Mouse (Mus musculus) embryonic facial prominence, embryonic 11.5 days (tissue): ENCODE data around the gene Fmnl3. TPM values are rescaled to one million over a fixed set of nuclear protein-coding genes. Genes with fewer than 3 reads are reported as not detected.
A peak's percentile ranks its signal among the peaks of the same experiment; 100 is the strongest.

Experiments used
- ATAC-seq: fragments of 200-750 bp; cut with Nextera tagmentation; replicated peaks from 2 replicates; pipeline ENCODE4 v1.8.0; 2017; ENCODE audit warnings: low read depth; ENCODE audit not compliant: insufficient number of reproducible peaks, low FRiP score, low TSS enrichment
- DNase-seq: peaks from one replicate; pipeline ENCODE4 v3.0.0-alpha.2; 2015; ENCODE audit warnings: low spot score
- H3K27ac ChIP-seq: fragments of 300-500 bp; sonication (generic); replicated peaks from 2 replicates; pipeline ENCODE4 v1.5.1; 2014; ENCODE audit warnings: mild to moderate bottlenecking, low read depth, low read length, control low read depth
- H3K27me3 ChIP-seq: fragments of 300-500 bp; sonication (generic); 2 replicates; pipeline ENCODE4 v1.6.1; 2014; ENCODE audit warnings: mild to moderate bottlenecking, low read length, moderate library complexity, mixed read lengths; ENCODE audit not compliant: control insufficient read depth, insufficient read depth
- H3K36me3 ChIP-seq: fragments of 300-500 bp; sonication (generic); replicated peaks from 2 replicates; pipeline ENCODE4 v1.6.1; 2014; ENCODE audit warnings: low read depth, mild to moderate bottlenecking, low read length, moderate library complexity, mixed read lengths; ENCODE audit not compliant: control insufficient read depth, insufficient read depth
- H3K4me1 ChIP-seq: fragments of 300-500 bp; sonication (generic); 2 replicates; pipeline ENCODE4 v1.6.1; 2014; ENCODE audit warnings: low read length, mixed read lengths; ENCODE audit not compliant: control insufficient read depth, insufficient read depth
- H3K4me2 ChIP-seq: fragments of 300-500 bp; sonication (generic); 2 replicates; pipeline ENCODE4 v1.6.1; 2014; ENCODE audit warnings: low read depth, mild to moderate bottlenecking, control low read depth, low read length, moderate library complexity
- H3K4me3 ChIP-seq: fragments of 300-500 bp; sonication (generic); 2 replicates; pipeline ENCODE4 v1.5.1; 2014; ENCODE audit warnings: low read depth, low read length, control low read depth
- H3K9ac ChIP-seq: fragments of 300-500 bp; sonication (generic); replicated peaks from 2 replicates; pipeline ENCODE4 v1.6.1; 2014; ENCODE audit warnings: mild to moderate bottlenecking, control low read depth, low read length
- H3K9me3 ChIP-seq: fragments of 300-500 bp; sonication (generic); replicated peaks from 2 replicates; pipeline ENCODE4 v1.6.1; 2016; ENCODE audit warnings: mild to moderate bottlenecking, low read length, inconsistent platforms, mixed read lengths; ENCODE audit not compliant: control insufficient read depth
- WGBS: fragments of 180-500 bp; shearing (Covaris S2); extraction: QIAGEN DNeasy Blood & Tissue Kit; methylation state at CpG from one replicate; pipeline ENCODE4 v1.1.7; 2014; 5-methylcytosine and 5-hydroxymethylcytosine counted together
- polyA plus RNA-seq: library from polyadenylated mRNA; unstranded; fragments of >200 nt; fragmentation: Nextera tagmentation; extraction: Ambion mirVana; gene quantifications from 2 replicates; pipeline ENCODE4 v1.2.1, GENCODE M21; 2014

The Fmnl3 gene
- 17.1 and 17.6 TPM in 2 replicates for polyA plus RNA-seq

DNA sequence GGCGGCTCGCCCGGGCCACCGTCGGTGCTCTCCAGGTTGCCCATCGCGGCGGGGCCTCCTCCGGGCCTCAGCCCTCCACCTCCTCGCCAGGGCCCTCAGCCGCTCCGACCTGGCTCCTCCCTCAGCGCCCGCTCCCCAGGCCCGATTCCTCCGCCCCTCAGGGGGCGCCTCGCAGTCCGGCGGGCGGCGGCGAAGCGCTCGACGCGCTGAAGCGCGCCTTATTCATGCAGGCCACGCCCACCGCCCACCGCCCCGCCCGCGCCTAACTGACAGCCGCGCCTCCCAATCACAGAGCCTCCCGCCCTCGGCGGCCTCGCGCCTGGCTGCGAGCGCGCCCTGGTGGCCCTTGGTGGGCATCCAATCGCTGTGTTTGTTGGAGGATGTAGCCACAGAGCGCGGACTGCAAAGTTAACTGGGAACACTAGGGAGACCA, at the start of gene Fmnl3:
TSS of gene Fmnl3 (minus strand) at position 224 of the 433 bp plus-strand sequence.
- peak within 1 kb of the TSS; percentile 86 for H3K4me3 ChIP-seq
- no peaks in the 10 kb centered on the region for H3K9me3 ChIP-seq
- H3K4me1 ChIP-seq = peaks cover 5% of the 10 kb centered on the region
- peak; percentile 96 for DNase-seq
- H3K36me3 ChIP-seq = no peaks in the 10 kb centered on the region
- no peaks in the 10 kb centered on the region for H3K27me3 ChIP-seq
- peak; percentile 95 for ATAC-seq
- peak within 1 kb of the TSS; percentile 69 for H3K4me2 ChIP-seq
- H3K9ac ChIP-seq = peak within 1 kb of the TSS; percentile 92
- under 1% methylated on average over 39 of the region's 48 CpGs for WGBS
- peak within 1 kb of the TSS; percentile 92 for H3K27ac ChIP-seq

GRCm38 (mm10) chr15:99417692-99418271, 47.5 kb upstream of the Fmnl3 start:
- 0 out of 2 replicates have a peak, but pooled peaks cover 3% of the 10 kb centered on the region for H3K4me1 ChIP-seq
- no peaks in the 10 kb centered on the region for H3K9me3 ChIP-seq
- no peaks in the 10 kb centered on the region for H3K27me3 ChIP-seq
- no peak overlapping the region for H3K9ac ChIP-seq
- no peaks in the 10 kb centered on the region; the same call in none of the 2 replicates for H3K36me3 ChIP-seq
- ATAC-seq (no peak), DNase-seq (peak; percentile 24)
- H3K4me3 ChIP-seq = no peak overlapping the region
- WGBS = 44% methylated on average over 17 of the region's 17 CpGs
- H3K4me2 ChIP-seq = no peak overlapping the region
- H3K27ac ChIP-seq = no peak overlapping the region

DNA sequence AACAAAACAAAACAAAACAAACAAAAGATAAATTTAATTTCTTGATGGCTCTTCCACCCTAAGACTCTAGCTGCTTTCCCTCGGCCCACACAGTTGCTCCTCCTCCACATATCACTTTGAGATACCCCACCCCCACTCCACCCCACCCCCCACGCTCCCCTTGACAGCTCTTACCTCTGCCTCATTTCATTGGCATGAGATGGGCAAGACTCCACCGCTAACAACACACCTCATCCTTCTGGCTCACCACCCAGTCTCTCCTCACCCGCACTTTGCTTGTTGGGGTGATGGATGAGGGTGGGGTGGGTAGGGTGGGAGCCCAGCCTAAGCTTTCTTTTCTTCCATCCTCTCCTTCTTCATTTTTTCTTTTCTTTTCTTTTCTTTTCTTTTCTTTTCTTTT, 46.7 kb upstream of the Fmnl3 start:
- DNase-seq (no peak), ATAC-seq (no peak)
- Histone ChIP-seq H3K27ac (no peak overlapping the region), H3K4me1 (0 out of 2 replicates have a peak, but pooled peaks cover 3% of the 10 kb centered on the region), H3K27me3 (no peaks in the 10 kb centered on the region), H3K36me3 (no peaks in the 10 kb centered on the region), H3K4me3 (no peak overlapping the region), H3K4me2 (no peak overlapping the region), H3K9ac (no peak overlapping the region), H3K9me3 (no peaks in the 10 kb centered on the region)
- 40% methylated on average over 4 of the region's 4 CpGs for WGBS

DNA sequence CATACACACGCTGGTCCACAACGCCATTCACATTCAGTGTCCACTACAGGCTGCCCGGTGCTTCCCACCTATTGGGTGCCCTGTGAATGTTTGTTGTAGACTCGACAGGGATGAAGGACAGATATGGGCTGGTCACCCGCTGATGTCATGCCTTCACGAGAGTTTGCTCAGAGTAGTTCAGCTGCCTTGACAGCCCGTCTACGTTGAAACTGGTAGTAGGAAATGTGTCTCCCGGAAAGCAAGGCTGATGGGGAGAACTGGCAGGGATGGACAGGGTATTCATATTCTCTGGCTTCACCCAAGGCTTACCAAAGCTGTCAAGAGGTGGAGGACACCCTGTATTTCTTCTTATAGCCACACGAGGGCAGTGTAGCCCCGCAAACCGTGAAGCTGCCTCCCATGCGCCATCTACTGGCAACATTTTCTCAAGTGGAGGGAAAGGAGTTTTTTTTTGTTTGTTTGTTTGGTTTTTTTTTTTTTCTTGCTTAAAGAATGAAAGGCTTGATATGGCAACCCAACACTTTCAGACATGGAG, 46.1 kb upstream of the Fmnl3 start:
- no peak overlapping the region for H3K27ac ChIP-seq
- WGBS = 21% methylated on average over 13 of the region's 13 CpGs

GRCm38 (mm10) chr15:99415793-99416192, 45.5 kb upstream of the Fmnl3 start:
- 21% methylated on average over 2 of the region's 2 CpGs for WGBS
- H3K36me3 ChIP-seq = no peaks in the 10 kb centered on the region
- no peak for ATAC-seq

More for the DNA sequence above, 46.1 kb upstream of the Fmnl3 start:
- DNase-seq (peak; percentile 87), ATAC-seq (no peak)
- no peak overlapping the region for H3K4me2 ChIP-seq
- H3K9me3 ChIP-seq = no peaks in the 10 kb centered on the region
- no peaks in the 10 kb centered on the region for H3K27me3 ChIP-seq
- H3K9ac ChIP-seq = no peak overlapping the region
- H3K36me3 ChIP-seq = no peaks in the 10 kb centered on the region
- H3K4me3 ChIP-seq = no peak overlapping the region
- H3K4me1 ChIP-seq = 0 out of 2 replicates have a peak, but pooled peaks cover 3% of the 10 kb centered on the region

GRCm38 (mm10) chr15:99411747-99412146, 41.5 kb upstream of the Fmnl3 start:
- H3K36me3 ChIP-seq = peaks cover 7% of the 10 kb centered on the region; the same call in 1 of the 2 replicates
- no peak overlapping the region for H3K4me2 ChIP-seq
- 54% methylated on average over 14 of the region's 14 CpGs for WGBS
- no peak for ATAC-seq
- H3K4me3 ChIP-seq = no peak overlapping the region
- DNase-seq = peak; percentile 22
- H3K27ac ChIP-seq = no peak overlapping the region
- no peaks in the 10 kb centered on the region for H3K9me3 ChIP-seq
- no peak overlapping the region for H3K9ac ChIP-seq
- H3K4me1 ChIP-seq = no peaks in the 10 kb centered on the region
- H3K27me3 ChIP-seq = no peaks in the 10 kb centered on the region

More at GRCm38 (mm10) chr15:99415793-99416192, 45.5 kb upstream of the Fmnl3 start:
- H3K27ac ChIP-seq = no peak overlapping the region
- H3K9me3 ChIP-seq = no peaks in the 10 kb centered on the region
- peak; percentile 55 for DNase-seq
- no peaks in the 10 kb centered on the region for H3K27me3 ChIP-seq
- no peak overlapping the region for H3K9ac ChIP-seq
- 0 out of 2 replicates have a peak, but pooled peaks cover 2% of the 10 kb centered on the region for H3K4me1 ChIP-seq
- no peak overlapping the region for H3K4me3 ChIP-seq
- no peak overlapping the region for H3K4me2 ChIP-seq

DNA sequence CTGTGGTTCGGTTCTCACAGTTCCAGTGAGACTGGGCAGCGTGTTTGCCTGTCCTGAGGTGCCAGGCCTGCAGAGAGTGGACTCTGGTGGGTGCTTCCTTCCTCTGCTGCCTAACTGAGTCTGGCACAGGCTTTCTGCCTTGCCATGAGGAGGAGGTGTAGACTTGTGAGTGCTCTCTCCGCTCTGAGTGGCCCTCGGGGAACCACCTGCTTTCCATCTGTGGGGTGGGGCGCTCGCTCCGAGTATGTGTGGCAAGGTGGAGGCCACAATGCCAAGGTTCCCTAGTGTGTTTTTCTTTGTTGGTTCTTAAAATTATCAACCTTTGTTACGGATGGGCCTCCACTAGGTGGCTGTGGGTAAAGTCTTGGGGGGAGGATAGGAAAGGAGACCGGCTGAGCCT, 38.6 kb upstream of the Fmnl3 start:
- Histone ChIP-seq H3K36me3 (peaks cover 12% of the 10 kb centered on the region), H3K27me3 (no peaks in the 10 kb centered on the region), H3K4me2 (no peak overlapping the region), H3K9me3 (no peaks in the 10 kb centered on the region), H3K4me3 (no peak overlapping the region), H3K4me1 (no peaks in the 10 kb centered on the region), H3K9ac (no peak overlapping the region), H3K27ac (no peak overlapping the region)
- 89% methylated on average over 9 of the region's 9 CpGs for WGBS
- ATAC-seq (no peak), DNase-seq (no peak)

DNA sequence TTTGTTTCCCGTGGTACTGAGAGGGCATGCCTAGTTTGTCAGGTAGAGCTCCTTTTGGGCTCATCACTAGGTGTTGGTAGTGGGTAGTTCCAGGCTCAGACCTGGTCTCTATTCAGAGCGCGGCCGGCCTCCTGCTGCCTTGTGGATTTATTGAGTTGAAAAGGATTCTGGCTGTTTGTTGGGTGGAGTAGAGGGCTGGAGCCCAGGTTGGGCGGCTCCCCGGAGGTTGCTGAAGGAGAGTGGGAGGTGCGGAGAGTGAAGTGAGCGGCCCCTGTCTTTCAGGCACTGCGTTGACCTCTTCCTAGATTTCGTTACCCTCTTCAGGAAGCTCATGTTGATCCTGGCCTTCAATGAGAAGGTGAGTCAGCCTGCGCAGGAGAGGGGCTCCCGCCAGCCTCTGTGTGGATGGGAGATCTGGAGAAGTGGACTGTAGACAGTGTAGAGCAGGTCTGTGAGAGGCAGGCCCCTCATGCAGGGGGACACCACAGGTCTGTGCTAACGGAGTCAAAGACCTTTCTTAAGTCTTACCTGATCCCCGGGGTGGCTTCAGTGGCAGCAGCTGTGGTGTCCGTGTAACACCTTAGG, 36.8 kb upstream of the Fmnl3 start:
- peaks cover 12% of the 10 kb centered on the region for H3K36me3 ChIP-seq
- no peak overlapping the region for H3K4me3 ChIP-seq
- no peak overlapping the region for H3K9ac ChIP-seq
- H3K27ac ChIP-seq = no peak overlapping the region
- H3K4me1 ChIP-seq = no peaks in the 10 kb centered on the region
- H3K27me3 ChIP-seq = no peaks in the 10 kb centered on the region
- no peak overlapping the region for H3K4me2 ChIP-seq
- H3K9me3 ChIP-seq = no peaks in the 10 kb centered on the region
- DNase-seq (no peak), ATAC-seq (0 out of 2 replicates have a peak, but pooled peaks have one; percentile 15)
- 89% methylated on average over 15 of the region's 15 CpGs for WGBS
